Mouse (Mus musculus) hindbrain, embryonic 11.5 days (tissue): ENCODE data around the gene Ceacam13. TPM values are rescaled to one million over a fixed set of nuclear protein-coding genes. Genes with fewer than 3 reads are reported as not detected.
"Not testable (repeated sequence)": the region's sequence is repeated elsewhere in the genome, so short reads cannot be mapped to it uniquely, and the experiment has no call there.

Source experiments
- ATAC-seq: fragments of 200-750 bp; cut with Nextera tagmentation; 2 replicates; pipeline ENCODE4 v1.8.0; 2017; ENCODE audit warnings: mild to moderate bottlenecking, moderate TSS enrichment, moderate library complexity; ENCODE audit not compliant: low FRiP score
- DNase-seq: peaks from one replicate; pipeline ENCODE4 v3.0.0-alpha.2; 2015; ENCODE audit warnings: low spot score
- H3K27ac ChIP-seq: fragments of 300-500 bp; sonication (generic); 2 replicates; pipeline ENCODE4 v1.5.1; 2014; ENCODE audit warnings: mild to moderate bottlenecking, low read depth, low read length
- H3K27me3 ChIP-seq: fragments of 300-500 bp; sonication (generic); 2 replicates; pipeline ENCODE4 v1.6.1; 2014; ENCODE audit warnings: mild to moderate bottlenecking, low read length, moderate library complexity, mixed read lengths; ENCODE audit not compliant: control insufficient read depth, insufficient read depth
- H3K36me3 ChIP-seq: fragments of 300-500 bp; sonication (generic); 2 replicates; pipeline ENCODE4 v1.6.1; 2014; ENCODE audit warnings: mild to moderate bottlenecking, low read length, moderate library complexity, mixed read lengths; ENCODE audit not compliant: control insufficient read depth, insufficient read depth
- H3K4me1 ChIP-seq: fragments of 300-500 bp; sonication (generic); replicated peaks from 2 replicates; pipeline ENCODE4 v1.6.1; 2014; ENCODE audit warnings: low read length, mixed read lengths; ENCODE audit not compliant: control insufficient read depth, insufficient read depth
- H3K4me2 ChIP-seq: fragments of 300-500 bp; sonication (generic); replicated peaks from 2 replicates; pipeline ENCODE4 v1.6.1; 2014; ENCODE audit warnings: mild to moderate bottlenecking, low read depth, low read length
- H3K4me3 ChIP-seq: fragments of 300-500 bp; sonication (generic); 2 replicates; pipeline ENCODE4 v1.5.1; 2014; ENCODE audit warnings: low read depth, low read length
- H3K9ac ChIP-seq: fragments of 300-500 bp; sonication (generic); 2 replicates; pipeline ENCODE4 v1.6.1; 2014; ENCODE audit warnings: low read depth, low read length
- H3K9me3 ChIP-seq: fragments of 300-500 bp; sonication (generic); 2 replicates; pipeline ENCODE4 v1.6.1; 2016; ENCODE audit warnings: low read length; ENCODE audit not compliant: control insufficient read depth
- WGBS: fragments of 180-500 bp; shearing (Covaris S2); extraction: QIAGEN DNeasy Blood & Tissue Kit; methylation state at CpG from one replicate; pipeline ENCODE4 v1.1.7; 2014; 5-methylcytosine and 5-hydroxymethylcytosine counted together
- polyA plus RNA-seq: library from polyadenylated mRNA; unstranded; fragments of >200 nt; fragmentation: Nextera tagmentation; extraction: Ambion mirVana; gene quantifications from 2 replicates; pipeline ENCODE4 v1.2.1, GENCODE M21; 2014

The Ceacam13 gene
- not detected in 2 replicates for polyA plus RNA-seq

DNA sequence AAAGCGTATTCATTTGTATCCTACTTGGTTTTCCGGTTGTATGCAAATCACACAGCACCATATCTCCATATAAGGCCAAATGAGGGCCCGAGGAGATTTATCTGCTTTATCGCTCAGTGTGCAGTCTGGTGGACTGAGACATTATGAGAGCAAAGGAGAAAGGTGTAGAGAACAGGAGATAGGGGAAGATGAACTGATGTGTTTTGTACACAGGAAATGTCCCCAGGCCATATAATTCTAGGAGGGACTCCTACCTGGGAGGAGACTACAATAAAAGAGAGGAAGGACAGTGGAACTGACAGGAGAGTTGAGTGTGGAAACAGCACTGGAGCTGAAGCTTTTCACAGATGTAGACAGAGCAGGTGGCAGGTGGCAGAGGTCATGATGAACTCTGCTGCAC is at the start of gene Ceacam13:
Gene Ceacam13 (plus strand): TSS at position 301 of the 400 bp plus-strand sequence.
- Histone ChIP-seq H3K9me3 (peaks cover 6% of the 10 kb centered on the region), H3K9ac (no peak within 1 kb of the TSS), H3K36me3 (no peaks in the 10 kb centered on the region), H3K4me3 (no peak within 1 kb of the TSS), H3K27ac (no peak within 1 kb of the TSS), H3K27me3 (no peaks in the 10 kb centered on the region), H3K4me1 (no peaks in the 10 kb centered on the region), H3K4me2 (no peak within 1 kb of the TSS)
- no peak for DNase-seq
- no peak for ATAC-seq
- WGBS, result 82% methylated on average over 4 of the region's 4 CpGs

DNA sequence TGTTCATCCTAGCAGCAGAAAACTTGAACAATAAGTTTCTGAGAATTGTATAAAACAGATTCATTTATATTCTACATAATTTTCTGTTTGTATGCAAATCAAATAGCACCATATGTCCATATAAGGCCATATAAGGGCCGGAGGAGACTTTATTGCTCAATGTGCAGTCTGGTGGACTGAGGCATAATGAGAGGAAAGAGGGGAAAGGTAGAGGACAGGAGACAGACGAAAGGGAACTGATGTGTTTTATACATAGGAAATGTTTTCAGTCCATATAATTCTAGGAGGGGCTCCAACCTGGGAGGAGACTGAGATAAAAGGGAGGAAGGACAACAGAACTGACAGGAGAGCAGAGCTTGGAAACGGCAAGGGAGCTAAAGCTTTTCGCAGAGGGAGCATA is 37.9 kb upstream of the Ceacam13 start, which contains the start of gene Ceacam11:
Gene Ceacam11 (plus strand): TSS at position 301 of the 400 bp plus-strand sequence.
- 78% methylated on average over 4 of the region's 4 CpGs for WGBS

DNA sequence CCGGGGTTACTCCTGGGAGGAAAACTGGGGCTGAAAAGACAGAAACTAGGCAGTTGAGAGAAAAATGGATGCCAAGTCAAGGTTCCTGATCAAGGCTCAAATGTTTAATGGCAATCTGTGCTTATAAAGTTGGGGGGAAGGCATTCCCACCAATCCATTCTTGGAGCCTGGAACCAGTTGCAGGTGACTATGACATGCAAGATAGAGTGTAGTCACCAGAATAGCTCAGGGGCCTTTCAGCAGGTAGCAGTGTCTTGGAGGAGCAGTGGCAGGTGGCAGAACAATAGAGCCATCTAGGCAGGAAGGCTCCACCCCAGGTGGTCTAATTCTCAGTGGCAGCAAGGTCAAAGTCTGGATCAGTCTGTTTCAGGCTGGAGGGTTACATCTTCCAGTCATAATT is 8.6 kb upstream of the Ceacam13 start:
- not testable (repeated sequence) for H3K4me1 ChIP-seq, DNase-seq, H3K27ac ChIP-seq, H3K9ac ChIP-seq, H3K9me3 ChIP-seq, H3K36me3 ChIP-seq, H3K27me3 ChIP-seq, H3K4me2 ChIP-seq, ATAC-seq, H3K4me3 ChIP-seq
- WGBS, result 87% methylated on average over 1 of the region's 1 CpGs

More for the DNA sequence above, 37.9 kb upstream of the Ceacam13 start, which contains the start of gene Ceacam11:
- no peak within 1 kb of the TSS for H3K4me2 ChIP-seq
- no peak within 1 kb of the TSS for H3K27ac ChIP-seq
- H3K4me1 ChIP-seq, result no peaks in the 10 kb centered on the region
- no peak within 1 kb of the TSS for H3K4me3 ChIP-seq
- ATAC-seq (no peak), DNase-seq (no peak)
- H3K9ac ChIP-seq, result no peak within 1 kb of the TSS
- no peaks in the 10 kb centered on the region for H3K27me3 ChIP-seq
- H3K9me3 ChIP-seq, result peaks cover 2% of the 10 kb centered on the region
- no peaks in the 10 kb centered on the region for H3K36me3 ChIP-seq

DNA sequence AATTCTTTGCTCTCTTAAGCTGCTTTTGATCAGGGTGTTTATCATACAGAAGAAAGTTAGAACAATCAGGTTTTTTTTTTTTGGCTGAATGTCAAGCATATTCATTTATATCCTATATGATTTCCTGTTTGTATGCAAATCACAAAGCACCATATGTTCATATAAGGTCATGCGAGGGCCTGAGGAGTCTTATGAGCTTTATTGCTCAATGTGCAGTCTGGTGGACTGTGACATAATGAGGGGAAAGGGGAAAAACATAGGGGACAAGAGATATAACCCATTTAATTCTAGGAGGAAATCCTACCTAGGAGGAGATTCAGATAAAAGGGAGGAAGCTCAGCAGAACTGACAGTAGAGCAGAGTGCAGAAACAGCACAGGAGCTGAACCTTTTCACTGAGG is 55.9 kb downstream of the Ceacam13 start, which contains the start of gene Ceacam12:
Gene Ceacam12 (plus strand): TSS at position 301 of the 400 bp plus-strand sequence.
- ATAC-seq (no peak), DNase-seq (no peak)
- Histone ChIP-seq H3K4me2 (no peak within 1 kb of the TSS), H3K9me3 (peaks cover 5% of the 10 kb centered on the region), H3K4me3 (no peak within 1 kb of the TSS), H3K27me3 (no peaks in the 10 kb centered on the region), H3K27ac (no peak within 1 kb of the TSS), H3K4me1 (no peaks in the 10 kb centered on the region), H3K36me3 (no peaks in the 10 kb centered on the region), H3K9ac (no peak within 1 kb of the TSS)
- WGBS, result 80% methylated on average over 1 of the region's 1 CpGs

Other genes with a start within 250 kb of the Ceacam13 start
- not detected in 2 replicates for gene Ceacam14, start 197.3 kb upstream of the Ceacam13 start, polyA plus RNA-seq
- not detected in 2 replicates for gene Gm5155, start 138.1 kb upstream of the Ceacam13 start, polyA plus RNA-seq
- not detected in 2 replicates for gene Ceacam11, start 37.8 kb upstream of the Ceacam13 start, polyA plus RNA-seq
- not detected in 2 replicates for gene Ceacam12, start 56.0 kb downstream of the Ceacam13 start, polyA plus RNA-seq
- gene Igfl3, start 166.6 kb downstream of the Ceacam13 start, polyA plus RNA-seq, result not detected in 2 replicates
- gene Mill1, start 235.5 kb downstream of the Ceacam13 start, polyA plus RNA-seq, result not detected in 2 replicates